Mouse (Mus musculus): ENCODE measurements at regions not wholly inside any gene's neighbourhood (a gene's known extent, or its start where the extent isn't known, plus 50 kb on each side); places are given as distances from the start of the nearest gene placed in this dataset.

DNA sequence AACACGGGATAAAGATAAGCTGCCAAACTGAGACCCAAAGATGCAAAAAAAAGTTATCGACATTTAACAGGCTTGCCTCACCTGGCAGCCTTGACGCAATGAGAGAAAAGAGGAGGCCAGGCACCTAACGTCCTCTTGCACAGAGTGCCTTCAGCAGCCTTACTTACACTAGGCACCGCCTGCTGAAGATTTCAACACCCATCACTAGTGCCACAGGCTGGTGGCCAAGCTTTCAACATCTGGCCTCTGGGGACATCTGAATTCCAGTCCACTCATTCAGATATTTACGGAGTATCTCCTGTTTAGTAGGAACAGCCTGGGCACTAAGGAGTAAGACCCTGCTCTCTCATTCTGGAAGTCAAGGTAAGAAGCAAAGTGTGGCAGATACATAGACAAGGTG lies 246.3 kb upstream of the Cited2 start:
- H3K36me3 ChIP-seq: no peaks in the 10 kb centered on the region
- H3K27ac ChIP-seq: no peak overlapping the region
- H3K4me2 ChIP-seq: no peak overlapping the region
- H3K9me3 ChIP-seq (replicated peaks): no peaks in the 10 kb centered on the region
- H3K4me3 ChIP-seq (replicated peaks): no peak overlapping the region
- H3K4me1 ChIP-seq: peaks cover 6% of the 10 kb centered on the region
- 88% methylated on average over 6 of the region's 6 CpGs for WGBS
- no peak overlapping the region for H3K9ac ChIP-seq
- ATAC-seq (replicated peaks; ENCODE audit: low FRiP score): no peak
- no peaks in the 10 kb centered on the region for H3K27me3 ChIP-seq

DNA sequence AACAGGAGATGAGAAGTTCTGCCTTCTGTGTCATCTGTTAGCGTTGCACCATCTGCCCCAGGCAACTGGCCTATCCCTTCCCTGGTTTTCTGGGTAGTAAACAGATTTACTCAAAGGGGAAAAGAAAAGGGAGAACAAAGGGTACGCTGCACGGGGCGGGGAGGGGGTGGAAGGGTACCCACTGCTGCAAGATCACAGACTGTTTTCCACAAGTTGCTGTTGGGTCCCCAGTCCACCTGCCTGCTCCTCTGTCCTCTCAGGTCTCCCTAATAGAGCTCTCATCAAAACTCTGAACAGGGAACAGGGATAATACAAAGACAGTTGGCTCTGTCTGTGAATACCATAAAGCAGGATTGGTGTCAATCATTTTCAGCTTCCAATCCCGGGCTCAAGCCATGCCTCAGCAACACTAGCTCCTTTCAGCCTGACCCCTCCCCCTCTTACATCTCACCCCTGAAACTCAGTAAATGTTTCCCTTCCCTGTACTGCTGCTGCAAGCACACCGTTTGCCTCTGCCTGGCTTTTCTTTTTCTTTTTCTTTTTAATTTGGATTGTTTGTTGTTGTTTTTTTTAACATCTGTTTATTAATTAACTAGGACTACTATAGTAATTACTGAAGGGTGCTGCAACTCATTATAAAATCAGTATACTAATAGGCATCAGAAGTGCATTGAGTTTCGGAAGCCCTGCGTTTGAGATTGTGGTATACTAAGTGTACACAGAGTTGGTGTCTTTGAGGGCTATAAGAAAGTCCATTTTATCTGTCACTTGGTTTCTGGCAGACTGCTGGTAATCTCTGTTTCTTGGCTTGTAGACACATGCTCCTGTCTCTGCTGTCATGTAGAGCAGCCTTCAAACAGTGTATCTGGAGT lies 244.0 kb upstream of the Cited2 start:
- Histone ChIP-seq H3K4me1 (no peaks in the 10 kb centered on the region), H3K27ac (no peak overlapping the region), H3K4me2 (no peak overlapping the region), H3K9ac (no peak overlapping the region), H3K27me3 (no peaks in the 10 kb centered on the region), H3K9me3 (replicated peaks) (no peaks in the 10 kb centered on the region), H3K36me3 (no peaks in the 10 kb centered on the region), H3K4me3 (replicated peaks) (no peak overlapping the region)
- 39% methylated on average over 8 of the region's 8 CpGs for WGBS
- 0 out of 2 replicates have a peak, but pooled peaks have one; percentile 74 for ATAC-seq (replicated peaks; ENCODE audit: low FRiP score)

DNA sequence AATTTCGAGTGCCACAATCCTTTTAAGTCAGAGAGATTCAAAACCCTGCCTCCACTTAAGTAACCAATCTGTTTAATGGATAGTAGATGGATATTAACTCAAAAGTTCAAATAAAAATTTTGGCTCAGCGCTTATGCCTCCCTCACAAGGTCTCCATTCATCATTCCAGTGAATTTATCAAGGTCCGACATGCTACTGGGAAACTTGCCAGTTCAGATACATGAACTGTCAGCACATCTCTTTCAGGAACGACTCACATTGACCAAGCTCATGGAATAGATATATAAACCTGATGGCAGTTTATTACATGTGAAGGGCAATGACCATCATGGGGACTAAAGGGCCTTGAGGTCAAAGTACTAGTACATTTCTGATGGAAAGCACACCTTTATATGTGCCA lies 240.3 kb upstream of the Cited2 start:
- ATAC-seq (replicated peaks; ENCODE audit: low FRiP score): no peak
- H3K4me2 ChIP-seq: no peak overlapping the region
- H3K4me1 ChIP-seq: no peaks in the 10 kb centered on the region
- no peaks in the 10 kb centered on the region for H3K9me3 ChIP-seq (replicated peaks)
- no peak overlapping the region for H3K4me3 ChIP-seq (replicated peaks)
- no peaks in the 10 kb centered on the region for H3K27me3 ChIP-seq
- H3K9ac ChIP-seq: no peak overlapping the region
- WGBS: 64% methylated on average over 4 of the region's 4 CpGs
- H3K36me3 ChIP-seq: no peaks in the 10 kb centered on the region
- no peak overlapping the region for H3K27ac ChIP-seq

DNA sequence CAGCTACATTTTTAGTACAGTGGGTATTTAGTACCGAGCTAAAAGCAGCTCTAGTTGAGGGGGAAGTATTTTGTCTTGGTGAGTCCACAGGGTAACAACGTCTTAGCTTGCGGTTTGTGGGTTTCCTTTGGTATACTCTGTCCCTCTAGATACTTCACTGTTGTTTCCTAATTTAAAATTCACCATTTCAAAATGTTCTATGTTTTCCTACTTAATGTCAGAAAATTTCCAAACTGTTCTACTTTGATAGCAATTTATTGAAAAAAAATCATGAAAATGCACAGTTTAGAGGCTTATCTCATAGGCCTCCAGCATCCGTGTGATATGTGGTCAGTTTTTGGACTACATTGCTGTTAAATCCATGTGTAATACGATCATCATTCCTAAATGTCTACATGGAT lies 238.0 kb upstream of the Cited2 start:
- Histone ChIP-seq H3K4me3 (replicated peaks) (no peak overlapping the region), H3K4me1 (no peaks in the 10 kb centered on the region), H3K9me3 (replicated peaks) (no peaks in the 10 kb centered on the region), H3K36me3 (no peaks in the 10 kb centered on the region), H3K27me3 (no peaks in the 10 kb centered on the region), H3K27ac (no peak overlapping the region), H3K4me2 (no peak overlapping the region), H3K9ac (no peak overlapping the region)
- no peak for ATAC-seq (replicated peaks; ENCODE audit: low FRiP score)
- 75% methylated on average over 5 of the region's 5 CpGs for WGBS

DNA sequence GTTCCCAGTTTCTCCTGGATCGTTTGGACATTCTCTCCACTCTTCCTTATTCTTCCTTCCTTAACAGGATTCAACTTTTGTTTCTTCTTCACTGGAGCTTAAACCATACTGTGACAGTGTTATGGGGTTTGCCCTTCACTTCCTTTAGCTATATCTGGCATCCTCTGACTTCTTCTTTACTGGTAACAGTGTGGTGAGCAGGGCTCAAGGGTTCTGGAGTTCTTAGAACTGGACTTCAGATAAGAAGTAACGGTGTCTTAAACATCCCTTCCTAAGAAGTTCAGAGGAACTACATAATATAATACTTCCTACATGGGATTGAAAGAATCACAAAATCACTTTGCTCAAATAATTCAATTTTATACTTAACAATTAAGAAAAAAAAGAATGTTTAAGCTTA lies 237.5 kb upstream of the Cited2 start:
- WGBS: 84% methylated on average over 2 of the region's 2 CpGs
- H3K36me3 ChIP-seq: no peaks in the 10 kb centered on the region
- H3K9ac ChIP-seq: no peak overlapping the region
- H3K4me2 ChIP-seq: no peak overlapping the region
- no peaks in the 10 kb centered on the region for H3K9me3 ChIP-seq (replicated peaks)
- ATAC-seq (replicated peaks; ENCODE audit: low FRiP score): no peak
- no peak overlapping the region for H3K27ac ChIP-seq
- no peak overlapping the region for H3K4me3 ChIP-seq (replicated peaks)
- no peaks in the 10 kb centered on the region for H3K4me1 ChIP-seq
- H3K27me3 ChIP-seq: no peaks in the 10 kb centered on the region

DNA sequence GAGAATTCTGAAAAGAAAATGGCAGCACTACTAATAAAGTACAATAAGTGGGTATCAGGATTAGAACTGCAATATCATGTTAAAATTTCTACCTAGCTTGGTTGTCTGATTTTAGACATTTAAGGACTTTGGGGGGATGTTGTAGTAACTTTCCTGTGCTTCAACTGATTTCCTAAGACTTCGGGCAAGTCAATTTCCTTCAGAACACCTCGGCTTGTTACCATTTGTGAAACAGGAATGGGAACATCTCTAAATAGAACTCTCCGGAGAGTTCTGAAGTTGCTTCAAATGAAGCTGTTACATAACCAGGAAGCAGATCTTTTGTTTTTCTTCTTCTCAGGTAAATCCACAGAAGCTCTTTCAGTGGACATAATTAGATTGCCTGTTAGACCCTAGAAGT lies 237.0 kb upstream of the Cited2 start:
- Histone ChIP-seq H3K4me2 (no peak overlapping the region), H3K9me3 (replicated peaks) (no peaks in the 10 kb centered on the region), H3K27ac (no peak overlapping the region), H3K27me3 (no peaks in the 10 kb centered on the region), H3K9ac (no peak overlapping the region), H3K36me3 (no peaks in the 10 kb centered on the region), H3K4me3 (replicated peaks) (no peak overlapping the region), H3K4me1 (no peaks in the 10 kb centered on the region)
- 84% methylated on average over 3 of the region's 3 CpGs for WGBS
- ATAC-seq (replicated peaks; ENCODE audit: low FRiP score): no peak

DNA sequence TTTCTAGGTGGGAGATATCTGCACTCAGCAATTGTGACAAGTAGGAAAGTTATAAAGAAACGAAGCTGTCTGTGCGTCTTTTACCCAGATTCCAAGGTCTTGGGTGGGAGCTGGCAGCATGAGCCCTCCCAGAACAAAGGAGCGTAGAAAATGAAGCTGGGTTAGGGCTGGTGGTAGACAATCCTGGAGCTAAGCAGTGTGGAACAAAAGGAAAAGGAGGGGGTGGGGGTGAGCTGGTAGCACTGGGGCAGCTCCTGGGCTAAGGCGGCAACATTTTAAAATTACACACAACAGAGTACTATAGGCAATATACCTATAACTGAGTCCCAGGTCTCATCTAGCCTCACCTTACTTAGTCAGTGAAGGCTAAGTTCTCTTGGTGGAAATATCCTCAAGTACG lies 235.6 kb upstream of the Cited2 start:
- Histone ChIP-seq H3K27me3 (no peaks in the 10 kb centered on the region), H3K36me3 (no peaks in the 10 kb centered on the region), H3K9ac (no peak overlapping the region), H3K9me3 (replicated peaks) (no peaks in the 10 kb centered on the region), H3K27ac (no peak overlapping the region), H3K4me3 (replicated peaks) (no peak overlapping the region), H3K4me2 (no peak overlapping the region), H3K4me1 (no peaks in the 10 kb centered on the region)
- ATAC-seq (replicated peaks; ENCODE audit: low FRiP score): no peak
- WGBS: 74% methylated on average over 5 of the region's 5 CpGs

DNA sequence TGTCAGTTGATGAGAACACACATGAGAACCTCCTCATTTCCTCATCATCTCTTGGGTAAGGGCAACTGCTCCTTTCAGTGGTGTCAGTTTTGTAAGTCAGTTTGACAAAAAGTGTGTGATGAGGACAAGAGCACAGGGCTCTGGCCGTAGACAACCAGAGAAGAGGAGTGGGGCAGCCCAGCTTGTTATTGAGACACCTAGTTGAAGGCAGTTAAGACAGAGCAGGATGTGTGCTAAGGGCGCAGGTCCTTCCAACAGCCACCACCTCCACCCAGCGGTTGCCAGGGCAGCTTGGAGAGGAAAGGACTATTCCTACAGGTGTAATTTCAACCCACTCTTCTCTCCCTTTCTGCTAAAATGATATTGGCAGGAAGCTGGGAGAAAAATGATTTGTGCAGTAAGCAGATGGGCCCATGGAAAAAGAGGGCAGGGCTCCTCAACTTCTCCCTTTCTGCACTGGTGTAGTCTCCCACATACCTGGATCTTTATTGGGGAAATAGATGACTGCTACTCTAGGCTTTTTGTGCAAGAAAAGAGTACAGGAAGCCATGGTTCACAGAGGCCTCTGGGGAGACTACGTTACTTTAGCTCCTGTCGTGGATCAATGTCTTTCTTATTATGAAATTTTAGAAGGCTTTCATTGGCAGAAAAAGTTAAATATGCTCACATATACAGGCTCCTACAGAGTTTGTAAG lies 231.3 kb upstream of the Cited2 start:
- Histone ChIP-seq H3K4me2 (no peak overlapping the region), H3K9ac (no peak overlapping the region), H3K4me1 (no peaks in the 10 kb centered on the region), H3K4me3 (replicated peaks) (no peak overlapping the region), H3K9me3 (replicated peaks) (no peaks in the 10 kb centered on the region), H3K27me3 (no peaks in the 10 kb centered on the region), H3K27ac (no peak overlapping the region), H3K36me3 (no peaks in the 10 kb centered on the region)
- no peak for ATAC-seq (replicated peaks; ENCODE audit: low FRiP score)
- WGBS: 84% methylated on average over 5 of the region's 5 CpGs

DNA sequence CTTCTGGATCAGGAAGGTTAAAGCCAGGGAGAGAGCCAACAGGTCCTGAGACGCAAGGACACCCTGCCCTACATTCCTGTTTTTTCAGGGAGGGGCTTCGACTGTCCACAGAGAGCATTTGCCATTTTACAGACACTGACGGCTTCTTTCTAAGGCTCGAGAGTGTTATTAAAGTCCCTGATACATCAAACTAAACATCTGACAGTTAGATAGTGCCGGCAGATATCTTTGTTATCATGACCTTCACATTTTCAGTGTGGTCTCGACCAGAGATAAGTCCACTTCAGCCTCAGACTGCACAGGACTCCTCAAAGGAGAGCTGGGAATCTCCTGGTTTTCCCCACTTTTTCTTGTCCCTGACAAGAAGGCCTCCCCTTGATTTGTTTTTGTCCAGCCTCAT lies 229.9 kb upstream of the Cited2 start:
- H3K9ac ChIP-seq: no peak overlapping the region
- 56% methylated on average over 6 of the region's 6 CpGs for WGBS
- ATAC-seq (replicated peaks; ENCODE audit: low FRiP score): no peak
- H3K36me3 ChIP-seq: no peaks in the 10 kb centered on the region
- H3K27ac ChIP-seq: no peak overlapping the region
- H3K27me3 ChIP-seq: no peaks in the 10 kb centered on the region
- H3K4me3 ChIP-seq (replicated peaks): no peak overlapping the region
- no peaks in the 10 kb centered on the region for H3K4me1 ChIP-seq
- H3K4me2 ChIP-seq: no peak overlapping the region
- no peaks in the 10 kb centered on the region for H3K9me3 ChIP-seq (replicated peaks)

DNA sequence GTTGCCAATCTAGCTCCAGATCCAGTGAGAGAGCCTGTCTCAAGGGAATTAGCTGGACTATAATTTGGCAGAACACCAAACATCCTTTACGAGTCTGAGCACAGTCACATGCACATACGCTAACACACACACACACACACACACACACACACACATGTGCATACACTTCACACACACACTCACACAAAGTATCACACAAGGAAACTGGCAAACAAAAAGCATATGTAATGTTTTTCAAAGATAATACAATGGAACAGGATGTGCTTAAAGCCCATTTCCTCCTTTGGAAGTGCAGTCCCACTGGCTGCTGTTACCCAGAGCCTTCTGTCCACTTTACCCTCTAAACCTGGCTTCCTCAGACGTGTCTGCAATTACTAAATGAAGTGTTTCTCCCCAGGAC lies 226.2 kb upstream of the Cited2 start:
- Histone ChIP-seq H3K36me3 (no peaks in the 10 kb centered on the region), H3K9ac (no peak overlapping the region), H3K27me3 (no peaks in the 10 kb centered on the region), H3K4me1 (no peaks in the 10 kb centered on the region), H3K9me3 (replicated peaks) (peaks cover 5% of the 10 kb centered on the region), H3K27ac (no peak overlapping the region), H3K4me2 (no peak overlapping the region), H3K4me3 (replicated peaks) (no peak overlapping the region)
- ATAC-seq (replicated peaks; ENCODE audit: low FRiP score): no peak
- 62% methylated on average over 3 of the region's 3 CpGs for WGBS

DNA sequence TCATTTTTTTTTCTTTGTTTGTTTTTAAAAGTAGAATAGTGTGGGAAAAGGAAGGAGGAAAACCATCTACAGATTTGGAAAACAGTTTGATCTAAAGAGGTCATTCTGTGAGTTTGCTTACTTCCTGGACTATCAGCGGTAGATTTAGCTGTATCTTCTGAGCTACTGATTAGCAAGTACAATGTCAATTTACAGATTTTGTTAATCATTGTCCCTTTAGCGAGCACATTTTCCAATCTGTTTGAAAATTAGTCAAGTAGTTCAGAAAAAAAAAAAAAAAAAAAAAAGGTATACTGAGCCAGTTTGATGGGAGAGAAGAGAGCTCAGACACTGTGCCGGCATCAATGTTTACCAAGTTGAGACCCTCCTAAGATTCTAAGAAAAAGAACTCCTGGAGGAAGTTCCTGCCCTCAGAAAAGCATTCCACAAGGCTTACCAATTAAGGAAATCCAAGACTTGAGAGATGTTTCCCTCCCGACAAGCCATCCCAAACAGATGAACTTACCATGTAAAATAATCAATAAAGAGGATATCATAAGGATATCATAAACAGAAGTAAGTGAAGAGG lies 212.3 kb upstream of the Cited2 start:
- Histone ChIP-seq H3K4me3 (replicated peaks) (no peak overlapping the region), H3K9me3 (replicated peaks) (peaks cover 4% of the 10 kb centered on the region), H3K4me2 (no peak overlapping the region), H3K27ac (peak overlapping the region; percentile 62), H3K36me3 (no peaks in the 10 kb centered on the region), H3K27me3 (no peaks in the 10 kb centered on the region), H3K4me1 (peaks cover 7% of the 10 kb centered on the region), H3K9ac (no peak overlapping the region)
- WGBS: 61% methylated on average over 4 of the region's 4 CpGs
- ATAC-seq (replicated peaks; ENCODE audit: low FRiP score): peak; percentile 43; the same call in 1 of the 2 replicates

DNA sequence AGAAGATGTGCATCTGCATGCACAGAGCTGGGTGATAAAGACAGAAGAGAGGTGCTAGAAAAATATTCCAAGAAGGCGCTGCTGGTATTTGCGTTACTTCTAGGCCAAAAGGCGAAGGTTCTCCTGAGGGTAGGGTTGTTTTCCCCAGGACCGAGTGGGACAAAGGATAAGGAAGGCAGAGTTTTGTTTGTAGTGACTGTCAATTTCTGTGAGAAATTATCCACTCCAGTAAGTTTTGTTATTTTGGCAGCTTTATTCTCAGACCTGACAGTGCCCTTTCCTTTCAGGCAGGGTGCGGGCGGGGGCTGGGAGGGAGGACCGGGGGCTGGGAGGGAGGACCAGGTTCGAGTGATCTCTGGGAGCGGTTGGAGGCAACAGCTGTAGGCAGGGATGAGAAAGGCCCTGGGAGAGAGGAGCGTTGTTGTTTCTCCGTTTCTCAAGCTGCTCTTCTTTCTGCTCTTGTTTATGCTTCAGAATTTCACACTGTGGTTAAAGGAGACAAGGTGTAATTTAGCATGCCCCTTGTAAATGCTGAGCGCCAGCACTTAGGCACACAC lies 211.2 kb upstream of the Cited2 start:
- WGBS: 34% methylated on average over 12 of the region's 12 CpGs
- H3K9me3 ChIP-seq (replicated peaks): no peaks in the 10 kb centered on the region
- H3K4me3 ChIP-seq (replicated peaks): no peak overlapping the region
- no peak overlapping the region for H3K9ac ChIP-seq
- peaks cover 7% of the 10 kb centered on the region for H3K4me1 ChIP-seq
- H3K36me3 ChIP-seq: no peaks in the 10 kb centered on the region
- peak overlapping the region; percentile 23; the same call in 1 of the 2 replicates for H3K4me2 ChIP-seq
- ATAC-seq (replicated peaks; ENCODE audit: low FRiP score): peak; percentile 81
- H3K27ac ChIP-seq: peak overlapping the region; percentile 77
- no peaks in the 10 kb centered on the region for H3K27me3 ChIP-seq
